Mouse (Mus musculus) mouse trophoblast stem cell (cell line): ENCODE results near the gene Tob2.

Source experiments
- in situ Hi-C, 2 experiments: fragments of 300-500 bp; cut with MseI, MboI; formaldehyde crosslinking; loops; 2 replicates in 1 of 2; 3 replicates in 1 of 2; pipeline ENCODE4 v1.15.1; 2025

The Tob2 gene

DNA sequence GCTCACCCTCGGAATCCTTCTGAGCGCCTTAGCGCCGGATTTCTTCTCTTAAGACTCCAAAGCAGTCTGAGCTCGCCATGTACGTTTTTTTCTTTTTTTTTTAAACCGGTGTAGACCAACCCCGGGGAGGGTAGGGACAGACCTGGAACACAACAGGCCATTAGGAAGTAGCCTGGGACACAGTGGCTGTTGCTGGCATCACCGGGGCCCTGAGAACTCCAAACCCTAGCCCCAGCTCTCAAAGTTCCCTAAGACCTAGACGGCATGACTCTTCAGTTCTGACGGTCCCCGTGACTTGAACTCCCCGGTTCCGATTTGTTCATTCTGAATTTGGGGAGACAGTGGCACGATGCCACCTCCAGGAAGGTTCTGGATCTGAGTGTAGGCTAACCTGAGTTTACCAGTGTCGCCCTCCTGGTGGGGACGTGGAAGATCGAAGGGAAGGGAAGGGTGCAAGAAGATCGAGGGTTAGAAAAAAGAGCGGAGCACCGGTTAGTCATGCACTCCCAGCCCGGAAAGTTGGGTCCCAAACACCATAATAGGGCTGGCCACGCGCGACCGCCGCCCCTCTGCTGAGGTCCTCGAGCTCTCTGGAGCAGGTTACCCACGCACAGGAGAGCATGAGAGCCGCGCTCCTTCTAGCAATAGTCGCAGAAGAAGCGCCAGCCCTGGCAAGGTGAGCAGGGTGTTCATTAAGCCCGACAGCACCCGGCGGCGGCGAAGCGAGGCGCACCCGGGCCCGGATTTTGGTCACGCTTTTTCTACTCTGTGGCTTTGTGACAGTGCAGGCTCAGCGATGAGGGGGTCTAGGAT, at the start of gene Tob2:
Gene Tob2 (minus strand): TSS at position 280 of the 813 bp plus-strand sequence.
- in situ Hi-C loops = no loop called here

GRCm38 (mm10) chr15:81907953-81908352, 49.4 kb upstream of the Tob2 start:
- in situ Hi-C loops = no loop called here

- in situ Hi-C loops = no loop called here
Measured at GRCm38 (mm10) chr15:81904939-81905338, 46.3 kb upstream of the Tob2 start.

DNA sequence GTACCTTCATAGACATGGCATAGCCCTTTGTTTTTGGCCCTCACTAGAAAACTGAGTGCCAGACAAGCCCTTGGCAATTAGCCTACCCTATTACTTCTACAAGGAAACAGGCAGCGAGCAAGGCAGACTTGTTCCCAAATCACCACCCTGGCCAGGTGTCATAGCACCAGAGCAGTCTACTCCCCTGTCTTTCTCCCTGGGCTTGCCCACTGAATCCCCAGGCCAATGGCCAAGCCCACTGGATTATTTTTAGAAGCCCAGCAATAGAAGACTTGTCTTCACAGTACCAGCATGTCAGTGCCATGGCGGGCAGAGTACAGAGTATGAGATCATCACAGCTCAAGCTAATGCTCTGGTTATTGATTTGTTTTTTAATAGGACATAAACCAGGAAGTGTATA, 40.2 kb upstream of the Tob2 start:
- in situ Hi-C loops = no loop called here

GRCm38 (mm10) chr15:81897607-81898285, 39.1 kb upstream of the Tob2 start:
- in situ Hi-C loops = no loop called here

- in situ Hi-C loops = no loop called here
Measured at GRCm38 (mm10) chr15:81896407-81896806, 37.8 kb upstream of the Tob2 start.

GRCm38 (mm10) chr15:81894002-81894401, 35.4 kb upstream of the Tob2 start:
- in situ Hi-C loops = no loop called here

DNA sequence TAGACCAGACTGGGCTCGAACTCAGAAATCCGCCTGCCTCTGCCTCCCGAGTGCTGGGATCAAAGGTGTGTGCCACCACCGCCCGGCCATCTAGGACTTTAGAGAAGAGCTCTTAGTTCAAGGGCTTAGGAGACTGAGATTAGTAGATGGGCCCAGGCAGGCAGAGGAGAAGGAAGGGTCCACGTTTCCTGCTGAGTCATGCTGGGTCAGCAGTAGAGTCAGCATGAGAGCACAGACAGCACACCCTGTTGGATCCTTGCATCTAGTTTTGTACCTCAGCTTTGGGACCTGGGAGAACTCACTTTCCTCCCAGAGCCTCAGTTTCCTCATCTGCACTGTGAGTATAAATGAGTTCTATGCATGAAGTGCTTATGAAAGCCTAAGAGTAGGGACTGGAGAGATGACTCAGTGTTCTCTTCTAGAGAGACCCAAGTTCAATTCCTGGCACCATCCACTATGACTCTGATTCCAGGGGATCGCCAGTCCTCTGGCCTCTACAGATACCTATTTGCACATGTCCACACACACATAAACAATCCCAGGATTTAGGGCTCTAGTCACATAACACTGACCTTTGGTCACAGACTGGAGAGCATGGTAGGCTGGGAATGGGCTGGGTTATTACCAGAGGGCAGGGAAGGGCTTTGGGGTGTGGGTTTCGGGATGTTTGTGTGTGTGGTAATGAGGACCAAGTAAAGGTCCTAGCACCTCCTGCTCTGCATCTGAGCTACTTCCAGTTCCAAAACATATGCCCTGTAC, 33.4 kb upstream of the Tob2 start:
- in situ Hi-C loops = no loop called here

- in situ Hi-C loops = no loop called here
Measured at GRCm38 (mm10) chr15:81891140-81891802, 32.7 kb upstream of the Tob2 start.

DNA sequence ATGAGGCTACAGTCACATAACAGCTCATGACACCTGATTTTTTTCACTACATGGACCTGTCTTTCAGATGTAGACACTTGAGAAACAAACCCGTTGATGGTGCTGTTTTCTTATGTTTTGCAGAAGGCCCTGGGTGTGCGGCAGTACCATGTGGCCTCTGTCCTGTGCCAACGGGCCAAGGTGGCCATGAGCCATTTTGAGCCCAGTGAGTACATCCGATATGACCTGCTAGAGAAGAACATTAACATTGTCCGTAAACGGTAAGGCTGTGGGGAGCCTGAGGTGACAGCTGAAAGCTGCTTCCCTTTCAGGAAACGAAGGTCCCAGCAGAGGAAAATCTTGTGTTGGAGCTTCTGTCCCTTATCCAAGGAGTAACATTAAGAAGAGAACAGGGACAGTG, 30.6 kb upstream of the Tob2 start:
- in situ Hi-C loops = no loop called here

- in situ Hi-C loops = no loop called here
Measured at GRCm38 (mm10) chr15:81886795-81887550, 28.4 kb upstream of the Tob2 start.

DNA sequence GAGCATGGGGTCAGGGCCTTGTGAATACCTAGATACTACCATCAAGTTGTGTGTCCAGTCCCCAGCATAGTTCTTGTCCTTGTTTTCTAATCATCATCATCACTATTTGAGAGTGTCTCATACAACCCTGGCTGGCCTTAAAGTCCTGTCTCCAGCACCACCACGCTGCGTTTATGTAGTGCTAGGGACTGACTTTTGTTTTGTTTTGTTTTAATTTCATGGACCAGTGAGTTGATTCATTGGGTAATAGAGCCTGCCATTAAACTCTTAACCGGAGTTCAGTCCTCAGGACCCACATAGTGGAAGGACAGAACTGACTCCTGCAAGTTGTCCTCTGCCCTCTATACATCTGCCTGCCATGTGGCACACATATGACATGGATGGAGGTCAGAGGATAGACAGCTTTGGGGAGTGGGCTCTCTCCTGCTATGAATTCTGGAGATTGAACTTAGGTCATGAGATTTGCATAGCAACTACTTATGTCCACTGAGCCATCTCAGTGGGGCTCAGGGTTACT, 26.9 kb upstream of the Tob2 start:
- in situ Hi-C loops = no loop called here

- in situ Hi-C loops = no loop called here
Measured at GRCm38 (mm10) chr15:81882348-81882747, 23.8 kb upstream of the Tob2 start.

GRCm38 (mm10) chr15:81879531-81880401, 21.2 kb upstream of the Tob2 start:
- in situ Hi-C loops = no loop called here

DNA sequence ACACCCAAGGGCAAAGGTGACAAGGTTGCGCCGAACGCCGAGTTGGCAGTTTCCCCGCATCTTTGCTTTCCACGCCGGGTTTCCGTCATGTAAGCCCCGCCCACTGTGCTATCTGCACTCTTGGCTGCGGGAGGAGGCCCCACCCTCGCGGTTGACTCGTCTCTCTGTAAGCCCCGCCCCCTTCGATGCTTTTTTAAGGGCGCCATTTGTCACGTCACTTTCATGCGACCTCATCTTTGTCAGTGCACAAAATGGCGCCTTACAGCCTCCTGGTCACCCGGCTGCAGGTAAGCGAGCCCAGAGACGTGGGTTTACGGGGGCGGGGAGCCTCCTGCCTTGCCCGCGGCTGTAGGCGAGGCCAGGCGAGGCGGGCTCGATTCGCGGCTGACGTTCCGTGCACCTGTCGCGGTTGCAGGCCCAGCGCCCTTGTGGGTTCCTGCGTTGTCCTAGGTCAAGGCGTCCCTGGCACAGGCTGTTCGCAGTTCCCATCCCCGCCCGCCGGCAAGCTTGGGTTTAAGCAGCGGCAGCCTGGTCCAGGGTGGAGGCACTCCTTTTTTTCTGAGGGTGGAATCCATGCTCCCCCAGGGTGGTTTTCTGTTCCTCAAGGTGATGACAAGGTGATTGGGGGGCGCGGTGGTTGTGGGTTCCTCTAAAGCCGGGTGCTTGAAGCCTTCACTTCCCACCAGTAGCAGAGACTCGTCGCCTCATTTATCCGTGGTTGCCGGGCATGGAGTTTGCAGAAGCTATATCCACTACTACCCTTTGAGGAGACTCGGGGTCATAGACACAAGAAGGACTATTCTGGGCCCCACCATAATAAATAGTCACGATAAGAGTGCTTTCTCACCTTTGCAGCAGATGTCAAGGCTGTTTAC, 13.9 kb upstream of the Tob2 start, which contains the start of gene Aco2:
Gene Aco2 (plus strand): TSS at position 48 of the 875 bp plus-strand sequence.
- in situ Hi-C loops = no loop called here

- in situ Hi-C loops = no loop called here
Measured at GRCm38 (mm10) chr15:81871604-81872261, 13.1 kb upstream of the Tob2 start, which contains the start of gene Phf5a. Gene Phf5a, minus strand, starts transcription at chr15:81871911.

- in situ Hi-C loops = no loop called here
Measured at GRCm38 (mm10) chr15:81869985-81870384, 11.4 kb upstream of the Tob2 start.

GRCm38 (mm10) chr15:81864238-81864637, 5.6 kb upstream of the Tob2 start:
- in situ Hi-C loops = no loop called here
